Mouse (Mus musculus) liver, embryonic 12.5 days (tissue): ENCODE data around the gene Apof. TPM values are rescaled to one million over a fixed set of nuclear protein-coding genes. Genes with fewer than 3 reads are reported as not detected.

Experiments used
- ATAC-seq: fragments of 200-750 bp; cut with Nextera tagmentation; 2 replicates; pipeline ENCODE4 v1.8.0; 2017; ENCODE audit warnings: moderate number of reproducible peaks, mild to moderate bottlenecking, moderate library complexity
- H3K27ac ChIP-seq: fragments of 300-500 bp; sonication (generic); 2 replicates; pipeline ENCODE4 v1.5.1; 2016; ENCODE audit warnings: mild to moderate bottlenecking
- H3K27me3 ChIP-seq: fragments of 300-500 bp; sonication (generic); replicated peaks from 2 replicates; pipeline ENCODE4 v1.6.1; 2016; ENCODE audit warnings: mild to moderate bottlenecking, moderate library complexity
- H3K36me3 ChIP-seq: fragments of 300-500 bp; sonication (generic); 2 replicates; pipeline ENCODE4 v1.6.1; 2016; ENCODE audit warnings: mild to moderate bottlenecking, moderate library complexity
- H3K4me1 ChIP-seq: fragments of 300-500 bp; sonication (generic); 2 replicates; pipeline ENCODE4 v1.6.1; 2016
- H3K4me2 ChIP-seq: fragments of 300-500 bp; sonication (generic); 2 replicates; pipeline ENCODE4 v1.6.1; 2016; ENCODE audit warnings: mild to moderate bottlenecking, moderate library complexity
- H3K4me3 ChIP-seq: fragments of 300-500 bp; sonication (generic); 2 replicates; pipeline ENCODE4 v1.5.1; 2016; ENCODE audit warnings: mild to moderate bottlenecking, moderate library complexity
- H3K9ac ChIP-seq: fragments of 300-500 bp; sonication (generic); 2 replicates; pipeline ENCODE4 v1.6.1; 2016; ENCODE audit warnings: mild to moderate bottlenecking, moderate library complexity
- H3K9me3 ChIP-seq: fragments of 300-500 bp; sonication (generic); replicated peaks from 2 replicates; pipeline ENCODE4 v1.6.1; 2016; ENCODE audit warnings: mild to moderate bottlenecking, moderate library complexity
- WGBS: fragments of 180-500 bp; shearing (Covaris S2); methylation state at CpG from one replicate; pipeline ENCODE4 v1.1.7; 2016; ENCODE audit not compliant: insufficient replicate concordance; 5-methylcytosine and 5-hydroxymethylcytosine counted together
- polyA plus RNA-seq: library from polyadenylated mRNA; unstranded; fragments of >200 nt; fragmentation: Nextera tagmentation; extraction: Ambion mirVana; gene quantifications from 2 replicates; pipeline ENCODE4 v1.2.1, GENCODE M21; 2016

The Apof gene
- polyA plus RNA-seq, 1 experiment from 2014 or later = 27.2 TPM

DNA sequence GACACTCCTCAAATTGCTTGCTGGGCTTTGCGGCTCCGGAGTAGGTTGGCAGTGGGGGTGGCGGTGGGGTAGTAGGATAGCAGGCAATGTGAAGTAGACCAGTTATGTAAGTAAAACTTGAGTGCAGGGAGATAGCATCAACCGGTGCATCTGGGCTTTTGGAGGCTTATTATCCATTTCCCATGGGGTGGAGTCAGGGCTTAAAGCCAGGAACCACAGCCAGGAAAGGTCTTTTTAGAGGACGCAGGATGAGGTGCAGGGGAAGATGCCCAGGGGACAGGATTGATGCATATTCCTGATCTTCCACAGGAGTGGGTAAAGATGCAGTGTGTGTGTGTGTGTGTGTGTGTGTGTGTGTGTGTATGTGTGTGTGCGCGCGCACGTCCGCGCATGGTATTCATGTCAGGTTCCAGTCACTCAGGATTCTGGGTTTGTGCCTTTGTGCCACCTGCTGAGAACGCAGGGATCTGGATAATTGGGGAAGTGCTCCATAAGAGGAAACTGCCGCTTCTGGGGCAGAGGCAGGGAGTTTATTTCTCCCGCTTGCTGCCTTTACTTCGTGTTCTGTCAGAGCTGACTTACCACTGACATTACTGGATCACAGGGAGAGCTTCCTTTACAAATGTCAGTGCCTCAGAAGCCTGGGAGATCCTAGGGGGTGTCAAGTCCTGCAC lies 30.5 kb upstream of the Apof start:
- Histone ChIP-seq H3K27ac (0 out of 2 replicates have a peak overlapping the region, but pooled peaks have one; percentile 17), H3K9ac (no peak overlapping the region), H3K4me2 (no peak overlapping the region), H3K4me1 (peaks cover 54% of the 10 kb centered on the region), H3K4me3 (no peak overlapping the region), H3K9me3 (no peaks in the 10 kb centered on the region), H3K36me3 (peaks cover 64% of the 10 kb centered on the region), H3K27me3 (no peaks in the 10 kb centered on the region)
- 72% methylated on average over 15 of the region's 15 CpGs for WGBS
- ATAC-seq = no peak

DNA sequence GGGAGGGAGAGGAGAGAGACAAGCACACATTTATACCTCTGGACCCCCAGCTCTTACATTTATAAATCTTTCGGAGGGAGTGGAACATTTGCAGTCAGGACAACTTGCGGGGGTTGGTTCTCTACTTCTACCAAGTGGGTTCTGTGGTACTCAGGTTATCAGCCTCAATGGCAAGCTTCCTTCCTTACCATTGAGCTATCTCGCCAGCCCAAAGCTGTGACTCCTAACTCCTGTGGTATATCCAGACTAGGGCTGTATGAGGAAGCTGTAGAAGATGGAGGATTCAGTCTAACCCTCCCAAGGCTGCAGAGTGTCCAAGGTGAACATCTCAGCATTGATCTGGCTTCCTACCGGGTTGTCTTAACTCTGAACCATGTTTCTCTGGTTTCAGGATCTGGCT lies 29.3 kb upstream of the Apof start:
- Histone ChIP-seq H3K36me3 (peaks cover 71% of the 10 kb centered on the region), H3K9me3 (no peaks in the 10 kb centered on the region), H3K4me1 (peaks cover 44% of the 10 kb centered on the region), H3K27ac (peak overlapping the region; percentile 22; the same call in 1 of the 2 replicates), H3K27me3 (no peaks in the 10 kb centered on the region), H3K4me3 (no peak overlapping the region), H3K4me2 (no peak overlapping the region), H3K9ac (no peak overlapping the region)
- WGBS = 69% methylated on average over 4 of the region's 4 CpGs
- no peak for ATAC-seq

DNA sequence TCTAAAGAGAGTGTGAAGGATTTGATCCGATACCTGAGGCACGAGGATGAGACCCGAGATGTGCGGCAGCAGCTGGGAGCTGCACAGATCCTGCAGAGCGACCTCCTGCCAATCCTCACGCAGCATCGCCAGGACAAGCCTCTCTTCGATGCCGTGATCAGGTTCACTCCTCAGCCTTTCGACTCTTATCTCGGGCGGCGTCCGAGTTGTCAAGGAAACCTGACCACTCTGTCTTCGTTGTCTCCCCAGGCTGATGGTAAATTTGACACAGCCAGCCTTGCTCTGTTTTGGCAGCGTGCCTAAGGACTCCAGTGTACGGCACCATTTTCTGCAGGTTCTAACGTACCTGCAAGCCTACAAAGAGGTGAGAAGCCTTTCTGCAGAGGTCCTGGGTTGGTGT lies 28.3 kb upstream of the Apof start:
- Histone ChIP-seq H3K27me3 (no peaks in the 10 kb centered on the region), H3K4me3 (no peak overlapping the region), H3K4me2 (no peak overlapping the region), H3K36me3 (peaks cover 73% of the 10 kb centered on the region), H3K4me1 (peaks cover 38% of the 10 kb centered on the region), H3K9me3 (no peaks in the 10 kb centered on the region), H3K9ac (no peak overlapping the region), H3K27ac (no peak overlapping the region)
- ATAC-seq = no peak
- 54% methylated on average over 18 of the region's 18 CpGs for WGBS

- Histone ChIP-seq H3K27me3 (no peaks in the 10 kb centered on the region), H3K4me3 (no peak overlapping the region), H3K9me3 (no peaks in the 10 kb centered on the region), H3K4me1 (peaks cover 23% of the 10 kb centered on the region), H3K36me3 (peaks cover 93% of the 10 kb centered on the region), H3K4me2 (no peak overlapping the region), H3K27ac (no peak overlapping the region), H3K9ac (no peak overlapping the region)
- 89% methylated on average over 8 of the region's 8 CpGs for WGBS
- ATAC-seq = no peak
These were observed 25.2 kb upstream of the Apof start for GRCm38 (mm10) chr10:128243252-128243651.

GRCm38 (mm10) chr10:128244121-128244520 lies 24.4 kb upstream of the Apof start:
- 90% methylated on average over 15 of the region's 15 CpGs for WGBS
- Histone ChIP-seq H3K27me3 (no peaks in the 10 kb centered on the region), H3K9ac (no peak overlapping the region), H3K4me1 (peaks cover 14% of the 10 kb centered on the region), H3K4me2 (no peak overlapping the region), H3K4me3 (no peak overlapping the region), H3K27ac (no peak overlapping the region), H3K9me3 (no peaks in the 10 kb centered on the region), H3K36me3 (peaks cover 98% of the 10 kb centered on the region)
- no peak for ATAC-seq

DNA sequence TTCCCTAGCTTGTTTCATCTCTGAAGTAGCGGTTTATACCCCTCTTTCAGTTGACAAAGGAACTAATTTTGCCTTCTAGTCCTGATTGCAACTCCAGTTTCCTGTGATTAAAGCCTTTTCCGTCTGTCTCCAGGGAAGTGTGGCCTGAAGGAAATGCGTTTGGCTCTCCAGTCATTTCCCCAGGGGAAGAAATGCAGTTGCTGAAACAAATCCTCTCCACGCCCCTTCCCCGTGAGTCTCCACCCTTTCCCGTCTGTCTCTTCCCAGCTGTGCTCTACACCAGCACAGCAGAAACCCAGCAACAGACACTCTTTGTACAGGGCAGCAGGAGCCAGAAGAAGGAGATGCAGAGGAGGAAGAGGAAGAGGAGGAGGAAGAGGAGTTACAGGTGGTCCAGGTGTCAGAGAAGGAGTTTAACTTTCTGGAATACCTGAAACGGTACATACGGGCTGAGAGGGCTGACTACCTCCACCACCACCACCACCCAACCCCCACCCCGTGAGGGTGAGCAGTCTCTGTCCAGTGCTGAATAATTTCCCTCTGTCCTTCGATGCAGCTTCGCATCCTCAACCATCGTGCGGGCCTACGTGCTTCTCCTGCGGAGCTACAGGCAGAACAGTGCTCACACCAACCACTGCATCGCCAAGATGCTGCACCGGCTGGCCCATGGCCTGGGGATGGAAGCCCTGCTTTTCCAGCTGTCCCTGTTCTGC lies 21.3 kb upstream of the Apof start:
- ATAC-seq = no peak
- no peaks in the 10 kb centered on the region for H3K27me3 ChIP-seq
- 81% methylated on average over 17 of the region's 17 CpGs for WGBS
- no peaks in the 10 kb centered on the region for H3K4me1 ChIP-seq
- no peaks in the 10 kb centered on the region for H3K9me3 ChIP-seq
- H3K4me2 ChIP-seq = no peak overlapping the region
- H3K4me3 ChIP-seq = no peak overlapping the region
- peaks cover 100% of the 10 kb centered on the region for H3K36me3 ChIP-seq
- H3K9ac ChIP-seq = no peak overlapping the region
- H3K27ac ChIP-seq = 0 out of 2 replicates have a peak overlapping the region, but pooled peaks have one; percentile 47

GRCm38 (mm10) chr10:128250565-128250964 lies 17.9 kb upstream of the Apof start:
- peaks cover 80% of the 10 kb centered on the region for H3K36me3 ChIP-seq
- 87% methylated on average over 13 of the region's 13 CpGs for WGBS

DNA sequence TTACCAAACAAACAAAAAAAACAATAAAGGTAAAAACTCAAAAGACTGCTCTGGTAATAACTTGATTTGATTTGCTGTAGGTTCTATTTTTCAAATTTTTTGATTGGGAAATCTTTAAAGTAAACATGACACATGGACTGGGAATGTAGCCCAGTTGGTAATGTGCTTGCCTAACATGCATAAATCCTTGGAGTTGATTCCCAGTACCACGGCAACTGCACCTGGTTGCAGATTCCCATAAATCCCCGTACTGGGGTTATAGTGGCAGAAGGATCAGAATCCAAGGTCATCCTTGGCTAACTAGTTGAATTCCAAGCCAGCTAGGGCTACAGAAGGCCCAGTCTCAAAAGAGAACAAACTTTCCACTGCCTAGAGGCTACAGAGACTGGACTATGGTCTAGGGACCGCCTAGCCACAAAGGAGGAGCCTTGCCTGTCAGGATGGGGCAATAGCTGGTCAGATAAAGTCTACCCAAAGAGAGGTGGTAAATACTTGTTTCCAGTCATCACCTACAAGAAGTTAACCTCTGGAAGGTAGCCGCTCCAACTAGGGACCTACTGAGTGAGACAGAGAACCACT lies 14.7 kb upstream of the Apof start, which contains the start of gene Apon:
TSS of gene Apon (plus strand) at position 420 of the 579 bp plus-strand sequence.
- ATAC-seq = no peak
- Histone ChIP-seq H3K9ac (no peak within 1 kb of the TSS), H3K36me3 (peaks cover 48% of the 10 kb centered on the region), H3K9me3 (no peaks in the 10 kb centered on the region), H3K27ac (no peak within 1 kb of the TSS), H3K4me3 (no peak within 1 kb of the TSS), H3K27me3 (no peaks in the 10 kb centered on the region), H3K4me2 (no peak within 1 kb of the TSS), H3K4me1 (0 out of 2 replicates have a peak, but pooled peaks cover under 1% of the 10 kb centered on the region)
- 77% methylated on average over 4 of the region's 4 CpGs for WGBS

More at GRCm38 (mm10) chr10:128250565-128250964, 17.9 kb upstream of the Apof start:
- no peaks in the 10 kb centered on the region for H3K4me1 ChIP-seq
- no peaks in the 10 kb centered on the region for H3K27me3 ChIP-seq
- no peaks in the 10 kb centered on the region for H3K9me3 ChIP-seq
- H3K9ac ChIP-seq = no peak overlapping the region
- no peak overlapping the region for H3K4me3 ChIP-seq
- no peak for ATAC-seq
- H3K27ac ChIP-seq = no peak overlapping the region
- H3K4me2 ChIP-seq = no peak overlapping the region

- Histone ChIP-seq H3K9me3 (no peaks in the 10 kb centered on the region), H3K4me3 (no peak overlapping the region), H3K4me2 (no peak overlapping the region), H3K27ac (no peak overlapping the region), H3K27me3 (no peaks in the 10 kb centered on the region), H3K4me1 (peaks cover 9% of the 10 kb centered on the region; the same call in 1 of the 2 replicates), H3K36me3 (peaks cover 26% of the 10 kb centered on the region), H3K9ac (no peak overlapping the region)
- ATAC-seq = no peak
- WGBS = 78% methylated on average over 8 of the region's 8 CpGs
These were observed 12.5 kb upstream of the Apof start for GRCm38 (mm10) chr10:128255925-128256324.

- H3K9me3 ChIP-seq = no peaks in the 10 kb centered on the region
- H3K4me3 ChIP-seq = no peak overlapping the region
- H3K27ac ChIP-seq = no peak overlapping the region
- peaks cover 22% of the 10 kb centered on the region for H3K36me3 ChIP-seq
- no peaks in the 10 kb centered on the region for H3K27me3 ChIP-seq
- H3K4me2 ChIP-seq = no peak overlapping the region
- H3K4me1 ChIP-seq = peaks cover 9% of the 10 kb centered on the region; the same call in 1 of the 2 replicates
- 79% methylated on average over 8 of the region's 8 CpGs for WGBS
- H3K9ac ChIP-seq = no peak overlapping the region
- no peak for ATAC-seq
These were observed 12.1 kb upstream of the Apof start for GRCm38 (mm10) chr10:128256328-128256727.

DNA sequence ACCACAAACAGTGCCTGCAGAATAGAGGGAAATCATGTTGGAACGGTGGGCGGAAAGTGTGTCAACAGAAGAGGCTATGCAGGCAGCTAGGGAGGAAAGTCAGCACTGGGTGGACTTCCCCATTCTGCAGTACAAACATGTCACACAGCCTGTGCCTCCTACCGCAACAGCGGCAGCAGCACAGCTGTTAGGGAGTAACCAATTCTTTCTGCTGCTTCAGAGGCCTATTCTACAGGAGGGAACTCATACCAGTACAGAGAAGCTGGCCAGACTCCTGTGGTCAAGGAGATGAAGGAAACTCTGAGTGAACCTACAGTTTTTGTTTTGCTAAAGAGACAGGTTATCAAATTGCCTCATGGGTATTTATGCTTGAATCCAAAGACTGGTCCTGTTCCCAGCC lies 9.5 kb upstream of the Apof start:
- Histone ChIP-seq H3K9me3 (no peaks in the 10 kb centered on the region), H3K27ac (0 out of 2 replicates have a peak overlapping the region, but pooled peaks have one; percentile 5), H3K4me2 (no peak overlapping the region), H3K36me3 (no peaks in the 10 kb centered on the region), H3K27me3 (no peaks in the 10 kb centered on the region), H3K9ac (no peak overlapping the region), H3K4me1 (peaks cover 9% of the 10 kb centered on the region; the same call in 1 of the 2 replicates), H3K4me3 (no peak overlapping the region)
- 20% methylated on average over 4 of the region's 4 CpGs for WGBS
- ATAC-seq = no peak

DNA sequence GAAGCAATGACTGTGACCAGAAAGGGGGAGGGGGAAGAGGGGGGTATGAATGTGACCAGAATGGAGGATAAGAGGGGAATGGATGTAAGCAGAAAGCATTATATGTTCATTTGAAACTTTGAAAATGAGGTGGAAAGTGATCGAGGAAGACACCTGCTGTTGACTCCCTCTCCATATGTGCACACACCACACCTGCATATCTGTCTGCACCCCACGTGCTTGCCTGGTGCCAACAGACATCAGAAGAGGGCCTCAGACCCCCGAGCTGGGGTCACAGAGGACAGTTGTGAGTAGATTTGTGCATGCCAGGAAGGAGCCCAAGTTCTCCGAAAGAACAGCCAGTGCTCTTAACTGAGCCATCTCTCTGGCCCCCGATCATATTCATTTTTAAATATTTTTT lies 8.5 kb upstream of the Apof start:
- Histone ChIP-seq H3K4me3 (no peak overlapping the region), H3K4me1 (peaks cover 9% of the 10 kb centered on the region; the same call in 1 of the 2 replicates), H3K36me3 (no peaks in the 10 kb centered on the region), H3K4me2 (no peak overlapping the region), H3K9me3 (no peaks in the 10 kb centered on the region), H3K27me3 (no peaks in the 10 kb centered on the region), H3K27ac (no peak overlapping the region), H3K9ac (no peak overlapping the region)
- ATAC-seq = no peak
- 69% methylated on average over 5 of the region's 5 CpGs for WGBS
